Mouse (Mus musculus) lung, embryonic 14.5 days (tissue): Measurements from ENCODE around the gene Stim1. TPM values are rescaled to one million over a fixed set of nuclear protein-coding genes. Genes with fewer than 3 reads are reported as not detected.
A peak's percentile ranks its signal among the peaks of the same experiment; 100 is the strongest.

Experiments used
- ATAC-seq: fragments of 200-750 bp; cut with Nextera tagmentation; 2 replicates; pipeline ENCODE4 v1.8.0; 2017; ENCODE audit warnings: mild to moderate bottlenecking, moderate TSS enrichment, moderate library complexity; ENCODE audit not compliant: insufficient read depth
- DNase-seq: peaks from one replicate; pipeline ENCODE4 v3.0.0-alpha.2; 2015
- H3K27ac ChIP-seq: fragments of 300-500 bp; sonication (generic); 2 replicates; pipeline ENCODE4 v1.5.1; 2014; ENCODE audit warnings: low read depth, mild to moderate bottlenecking, moderate library complexity
- H3K27me3 ChIP-seq: fragments of 300-500 bp; sonication (generic); 2 replicates; pipeline ENCODE4 v1.6.1; 2014; ENCODE audit warnings: low read length, control low read depth; ENCODE audit not compliant: insufficient read depth
- H3K36me3 ChIP-seq: fragments of 300-500 bp; sonication (generic); 2 replicates; pipeline ENCODE4 v1.6.1; 2014; ENCODE audit warnings: control low read depth; ENCODE audit not compliant: insufficient read depth
- H3K4me1 ChIP-seq: fragments of 300-500 bp; sonication (generic); 2 replicates; pipeline ENCODE4 v1.6.1; 2014; ENCODE audit warnings: antibody characterized with exemption, control low read depth; ENCODE audit not compliant: insufficient read depth
- H3K4me2 ChIP-seq: fragments of 300-500 bp; sonication (generic); 2 replicates; pipeline ENCODE4 v1.6.1; 2014; ENCODE audit warnings: mild to moderate bottlenecking
- H3K4me3 ChIP-seq: fragments of 300-500 bp; sonication (generic); 2 replicates; pipeline ENCODE4 v1.5.1; 2014; ENCODE audit warnings: low read depth, low read length
- H3K9ac ChIP-seq: fragments of 300-500 bp; sonication (generic); 2 replicates; pipeline ENCODE4 v1.6.1; 2014
- H3K9me3 ChIP-seq: fragments of 300-500 bp; sonication (generic); 2 replicates; pipeline ENCODE4 v1.6.1; 2016; ENCODE audit warnings: low read depth, low read length, control low read depth
- CTCF ChIP-seq: IDR thresholded peaks from 2 replicates; pipeline ENCODE4 v1.5.1; 2016; ENCODE audit warnings: antibody characterized with exemption, low read depth
- WGBS: fragments of 180-500 bp; shearing (Covaris S2); extraction: QIAGEN DNeasy Blood & Tissue Kit; methylation state at CpG from one replicate; pipeline ENCODE4 v1.1.7; 2014; 5-methylcytosine and 5-hydroxymethylcytosine counted together
- polyA plus RNA-seq: library from polyadenylated mRNA; unstranded; fragments of >200 nt; fragmentation: Nextera tagmentation; extraction: Ambion mirVana; gene quantifications from 2 replicates; pipeline ENCODE4 v1.2.1, GENCODE M21; 2014

Stim1 gene
- polyA plus RNA-seq, 1 experiment from 2014 or later: 15.9 TPM

- H3K4me1 ChIP-seq: peaks cover 28% of the 10 kb centered on the region
- H3K27ac ChIP-seq: peak overlapping the region; percentile 99
- H3K9me3 ChIP-seq: no peaks in the 10 kb centered on the region
- DNase-seq (peak; percentile 65), ATAC-seq (no peak; the same call in 1 of the 2 replicates)
- H3K27me3 ChIP-seq: no peaks in the 10 kb centered on the region
- WGBS: under 1% methylated on average over 23 of the region's 23 CpGs
- peak overlapping the region; percentile 81 for H3K4me3 ChIP-seq
- no peaks in the 10 kb centered on the region for H3K36me3 ChIP-seq
- no peak for TF ChIP-seq CTCF
- peak overlapping the region; percentile 83 for H3K4me2 ChIP-seq
- peak overlapping the region; percentile 84 for H3K9ac ChIP-seq
Measured at GRCm38 (mm10) chr7:102249531-102249895, 18.1 kb upstream of the Stim1 start.

GRCm38 (mm10) chr7:102249896-102250630 lies 17.5 kb upstream of the Stim1 start:
- peak overlapping the region; percentile 81 for H3K4me3 ChIP-seq
- WGBS: under 1% methylated on average over 37 of the region's 49 CpGs
- peak; percentile 85 for ATAC-seq
- peak overlapping the region; percentile 99 for H3K27ac ChIP-seq
- no peaks in the 10 kb centered on the region for H3K36me3 ChIP-seq
- peak overlapping the region; percentile 83 for H3K4me2 ChIP-seq
- H3K4me1 ChIP-seq: peaks cover 27% of the 10 kb centered on the region
- peak overlapping the region; percentile 84 for H3K9ac ChIP-seq
- no peaks in the 10 kb centered on the region for H3K27me3 ChIP-seq
- no peaks in the 10 kb centered on the region for H3K9me3 ChIP-seq
- TF ChIP-seq CTCF: no peak
- DNase-seq: peak; percentile 84

GRCm38 (mm10) chr7:102250631-102251214 lies 16.9 kb upstream of the Stim1 start:
- Histone ChIP-seq H3K4me3 (peak overlapping the region; percentile 81), H3K9ac (peak overlapping the region; percentile 84), H3K27ac (peak overlapping the region; percentile 99), H3K27me3 (no peaks in the 10 kb centered on the region), H3K9me3 (no peaks in the 10 kb centered on the region), H3K4me2 (peak overlapping the region; percentile 83), H3K36me3 (no peaks in the 10 kb centered on the region), H3K4me1 (peaks cover 27% of the 10 kb centered on the region)
- peak; percentile 77 for TF ChIP-seq CTCF
- ATAC-seq: peak; percentile 87
- DNase-seq: peak; percentile 94
- WGBS: under 1% methylated on average over 33 of the region's 33 CpGs

GRCm38 (mm10) chr7:102253631-102254030 lies 14.0 kb upstream of the Stim1 start:
- Histone ChIP-seq H3K9ac (no peak overlapping the region), H3K4me2 (no peak overlapping the region), H3K27me3 (no peaks in the 10 kb centered on the region), H3K36me3 (no peaks in the 10 kb centered on the region), H3K9me3 (no peaks in the 10 kb centered on the region), H3K4me3 (no peak overlapping the region), H3K4me1 (0 out of 2 replicates have a peak, but pooled peaks cover 5% of the 10 kb centered on the region), H3K27ac (no peak overlapping the region)
- ATAC-seq: no peak
- DNase-seq: no peak
- WGBS: 87% methylated on average over 1 of the region's 1 CpGs
- no peak for TF ChIP-seq CTCF

- 0 out of 2 replicates have a peak, but pooled peaks cover 4% of the 10 kb centered on the region for H3K4me1 ChIP-seq
- H3K27ac ChIP-seq: no peak within 1 kb of the TSS
- no peaks in the 10 kb centered on the region for H3K36me3 ChIP-seq
- no peak for TF ChIP-seq CTCF
- 73% methylated on average over 3 of the region's 3 CpGs for WGBS
- no peak within 1 kb of the TSS for H3K4me3 ChIP-seq
- H3K9me3 ChIP-seq: no peaks in the 10 kb centered on the region
- no peak within 1 kb of the TSS for H3K4me2 ChIP-seq
- H3K9ac ChIP-seq: no peak within 1 kb of the TSS
- no peak for ATAC-seq
- H3K27me3 ChIP-seq: no peaks in the 10 kb centered on the region
- DNase-seq: no peak
Measured at GRCm38 (mm10) chr7:102255954-102256353, 11.7 kb upstream of the Stim1 start, which contains the start of gene Rhog. Gene Rhog, minus strand, starts transcription at chr7:102256054.

- no peak for DNase-seq
- no peaks in the 10 kb centered on the region for H3K36me3 ChIP-seq
- no peak for ATAC-seq
- no peak overlapping the region for H3K4me2 ChIP-seq
- no peak for TF ChIP-seq CTCF
- H3K27me3 ChIP-seq: no peaks in the 10 kb centered on the region
- H3K4me1 ChIP-seq: no peaks in the 10 kb centered on the region
- no peak overlapping the region for H3K27ac ChIP-seq
- no peak overlapping the region for H3K9ac ChIP-seq
- no peaks in the 10 kb centered on the region for H3K9me3 ChIP-seq
- 70% methylated on average over 3 of the region's 3 CpGs for WGBS
- no peak overlapping the region for H3K4me3 ChIP-seq
Measured at GRCm38 (mm10) chr7:102256636-102257035, 11.0 kb upstream of the Stim1 start.

- DNase-seq: peak; percentile 90
- no peak overlapping the region for H3K4me2 ChIP-seq
- WGBS: 26% methylated on average over 4 of the region's 4 CpGs
- peak; percentile 69 for ATAC-seq
- TF ChIP-seq CTCF: peak; percentile 80
- no peak overlapping the region for H3K4me3 ChIP-seq
- no peaks in the 10 kb centered on the region for H3K9me3 ChIP-seq
- H3K9ac ChIP-seq: no peak overlapping the region
- H3K36me3 ChIP-seq: no peaks in the 10 kb centered on the region
- no peak overlapping the region for H3K27ac ChIP-seq
- no peaks in the 10 kb centered on the region for H3K27me3 ChIP-seq
- H3K4me1 ChIP-seq: no peaks in the 10 kb centered on the region
Measured at GRCm38 (mm10) chr7:102258189-102258588, 9.4 kb upstream of the Stim1 start.
